Mouse (Mus musculus) kidney, embryonic 16.5 days (tissue): ENCODE measurements around the gene Slc9c1. TPM values are rescaled to one million over a fixed set of nuclear protein-coding genes. Genes with fewer than 3 reads are reported as not detected.

ENCODE experiments used
- ATAC-seq: fragments of 200-750 bp; cut with Nextera tagmentation; 2 replicates; pipeline ENCODE4 v1.8.0; 2017; ENCODE audit warnings: moderate TSS enrichment; ENCODE audit not compliant: low FRiP score, low TSS enrichment
- H3K27ac ChIP-seq: fragments of 300-500 bp; sonication (generic); 2 replicates; pipeline ENCODE4 v1.5.1; 2014; ENCODE audit warnings: low read length
- H3K27me3 ChIP-seq: fragments of 300-500 bp; sonication (generic); 2 replicates; pipeline ENCODE4 v1.6.1; 2014; ENCODE audit warnings: low read length, control low read depth, mixed read lengths; ENCODE audit not compliant: insufficient read depth
- H3K36me3 ChIP-seq: fragments of 300-500 bp; sonication (generic); 2 replicates; pipeline ENCODE4 v1.6.1; 2014; ENCODE audit warnings: low read length, control low read depth, mixed read lengths; ENCODE audit not compliant: insufficient read depth
- H3K4me1 ChIP-seq: fragments of 300-500 bp; sonication (generic); 2 replicates; pipeline ENCODE4 v1.6.1; 2014; ENCODE audit warnings: low read length, control low read depth, mixed read lengths; ENCODE audit not compliant: insufficient read depth
- H3K4me2 ChIP-seq: fragments of 300-500 bp; sonication (generic); replicated peaks from 2 replicates; pipeline ENCODE4 v1.6.1; 2014; ENCODE audit warnings: low read depth, low read length
- H3K4me3 ChIP-seq: fragments of 300-500 bp; sonication (generic); 2 replicates; pipeline ENCODE4 v1.5.1; 2014; ENCODE audit warnings: mild to moderate bottlenecking, low read length
- H3K9ac ChIP-seq: fragments of 300-500 bp; sonication (generic); replicated peaks from 2 replicates; pipeline ENCODE4 v1.6.1; 2014; ENCODE audit warnings: low read length
- H3K9me3 ChIP-seq: fragments of 300-500 bp; sonication (generic); 2 replicates; pipeline ENCODE4 v1.6.1; 2016; ENCODE audit warnings: low read length, control low read depth
- WGBS: fragments of 180-500 bp; shearing (Covaris S2); extraction: QIAGEN DNeasy Blood & Tissue Kit; methylation state at CpG from one replicate; pipeline ENCODE4 v1.1.7; 2014; 5-methylcytosine and 5-hydroxymethylcytosine counted together
- polyA plus RNA-seq: library from polyadenylated mRNA; unstranded; fragments of >200 nt; fragmentation: Nextera tagmentation; extraction: Ambion mirVana; gene quantifications from 2 replicates; pipeline ENCODE4 v1.2.1, GENCODE M21; 2015

The Slc9c1 gene
- polyA plus RNA-seq, 1 experiment from 2014 or later = not detected

DNA sequence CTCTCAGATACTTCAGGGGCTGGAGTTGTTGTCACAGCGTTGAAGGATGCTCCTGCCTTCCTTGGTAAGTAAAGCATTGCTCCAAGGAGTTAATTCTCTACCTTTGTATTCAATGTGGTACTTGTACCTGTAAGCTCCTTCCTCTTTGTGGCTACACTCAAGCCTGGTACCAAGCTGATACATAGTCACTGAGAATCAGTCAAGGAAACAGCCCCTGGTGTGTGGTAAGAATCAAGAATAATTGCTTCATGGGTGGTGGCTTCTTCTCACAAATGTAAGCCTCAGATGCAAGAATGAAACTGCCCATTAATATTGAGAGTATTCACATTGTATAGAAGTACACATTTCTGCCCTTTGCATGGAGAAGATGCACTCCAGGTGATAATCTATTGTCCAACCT is 80.8 kb downstream of the Slc9c1 start:
- Histone ChIP-seq H3K4me1 (no peaks in the 10 kb centered on the region), H3K4me2 (no peak overlapping the region), H3K27me3 (no peaks in the 10 kb centered on the region), H3K9ac (no peak overlapping the region), H3K36me3 (no peaks in the 10 kb centered on the region), H3K27ac (no peak overlapping the region), H3K9me3 (no peaks in the 10 kb centered on the region), H3K4me3 (no peak overlapping the region)
- 88% methylated on average over 1 of the region's 1 CpGs for WGBS
- no peak for ATAC-seq

DNA sequence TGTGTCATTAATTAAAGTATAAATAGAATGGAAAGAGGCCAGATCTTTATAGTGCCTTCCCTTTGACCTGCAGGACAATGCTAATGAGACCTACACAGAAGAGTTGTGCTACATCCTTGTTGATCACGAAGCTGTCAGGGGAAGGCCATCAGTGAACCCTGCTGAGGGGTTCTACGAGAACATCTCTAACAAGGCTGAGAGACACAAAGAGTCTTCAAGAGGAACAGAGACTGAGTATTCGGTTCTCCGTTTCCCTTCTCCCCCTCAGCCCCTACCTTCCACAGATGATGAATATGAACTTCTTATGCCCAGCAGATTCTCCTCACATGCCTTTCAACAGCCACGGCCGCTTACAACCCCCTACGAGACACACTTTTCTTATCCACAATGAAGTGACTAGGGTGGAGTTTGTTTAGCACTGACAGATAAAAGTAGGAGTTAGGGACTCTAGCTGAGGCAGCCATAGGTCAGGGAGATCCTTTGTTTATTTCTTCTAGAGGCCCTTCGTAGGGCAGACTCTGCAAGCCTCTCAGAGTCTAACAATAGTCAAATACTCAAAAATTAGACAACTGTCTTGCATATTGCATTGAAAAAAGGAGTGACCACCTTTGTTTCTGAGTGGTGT is 84.8 kb downstream of the Slc9c1 start:
- Histone ChIP-seq H3K27ac (no peak overlapping the region), H3K4me1 (no peaks in the 10 kb centered on the region), H3K36me3 (no peaks in the 10 kb centered on the region), H3K9me3 (no peaks in the 10 kb centered on the region), H3K9ac (no peak overlapping the region), H3K27me3 (no peaks in the 10 kb centered on the region), H3K4me3 (no peak overlapping the region), H3K4me2 (no peak overlapping the region)
- ATAC-seq = no peak
- 76% methylated on average over 8 of the region's 8 CpGs for WGBS

DNA sequence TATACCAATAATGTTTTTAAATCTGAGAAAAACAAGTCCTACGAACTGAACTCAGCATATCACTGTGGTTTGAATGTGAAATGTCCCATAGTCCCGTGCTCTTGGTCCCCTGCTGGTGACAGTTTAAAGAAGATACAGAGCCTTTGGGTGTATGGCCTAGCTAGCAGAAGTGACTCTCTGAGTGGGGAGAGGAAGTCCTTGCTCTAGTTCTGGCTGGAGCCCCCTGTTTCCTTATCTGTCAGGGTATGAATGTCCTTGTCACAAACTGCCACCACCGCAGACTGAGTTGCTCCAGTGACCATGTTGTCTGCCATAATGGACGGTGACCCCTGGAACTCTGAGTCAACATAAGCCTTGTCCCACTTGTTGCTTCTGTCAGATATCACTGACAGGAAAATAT is 88.1 kb downstream of the Slc9c1 start:
- Histone ChIP-seq H3K9ac (no peak overlapping the region), H3K27me3 (no peaks in the 10 kb centered on the region), H3K4me2 (no peak overlapping the region), H3K9me3 (no peaks in the 10 kb centered on the region), H3K27ac (no peak overlapping the region), H3K4me3 (no peak overlapping the region), H3K36me3 (no peaks in the 10 kb centered on the region), H3K4me1 (no peaks in the 10 kb centered on the region)
- 85% methylated on average over 4 of the region's 4 CpGs for WGBS
- no peak for ATAC-seq

DNA sequence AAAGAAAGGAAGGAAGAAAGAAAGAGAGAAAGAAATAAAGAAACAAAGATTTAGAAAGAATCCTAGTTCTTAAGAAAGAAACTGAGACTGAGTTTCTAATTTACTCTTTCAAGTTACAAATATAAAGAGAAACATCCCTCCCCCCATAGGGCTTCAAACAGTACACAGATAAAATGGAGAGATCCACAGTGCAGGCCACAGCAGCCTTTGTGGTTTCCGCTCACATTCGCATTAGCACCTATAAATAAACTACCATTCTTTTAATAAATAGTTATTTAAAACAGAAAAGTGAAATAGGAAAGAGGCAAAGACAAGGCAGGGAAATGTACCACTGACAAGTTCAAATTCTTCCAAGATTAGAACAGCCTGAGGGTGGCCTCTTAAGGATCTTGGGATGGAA is 89.7 kb downstream of the Slc9c1 start:
- H3K9ac ChIP-seq = no peak overlapping the region
- no peak overlapping the region for H3K27ac ChIP-seq
- no peaks in the 10 kb centered on the region for H3K36me3 ChIP-seq
- no peaks in the 10 kb centered on the region for H3K9me3 ChIP-seq
- no peaks in the 10 kb centered on the region for H3K27me3 ChIP-seq
- H3K4me2 ChIP-seq = no peak overlapping the region
- no peak for ATAC-seq
- H3K4me3 ChIP-seq = no peak overlapping the region
- WGBS = 75% methylated on average over 2 of the region's 2 CpGs
- H3K4me1 ChIP-seq = no peaks in the 10 kb centered on the region

DNA sequence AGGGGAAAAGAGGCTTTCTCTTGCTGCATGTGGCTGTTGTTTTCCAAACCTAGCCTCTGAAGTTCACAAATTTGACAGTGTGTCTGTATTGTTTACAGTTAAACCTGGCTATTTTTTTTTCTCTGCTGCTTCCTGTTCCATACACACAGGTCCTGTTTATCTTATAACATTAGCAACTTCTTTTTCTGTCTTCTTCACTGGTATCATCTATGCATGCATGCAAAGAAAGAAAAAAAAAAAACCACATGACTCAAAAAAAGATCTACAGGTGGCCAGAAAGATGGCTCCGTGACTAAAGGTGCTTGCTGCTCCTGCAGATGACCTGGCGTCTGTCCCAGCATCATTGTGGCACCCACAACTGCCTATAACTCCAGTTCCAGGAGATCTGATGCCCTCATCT is 90.2 kb downstream of the Slc9c1 start:
- no peak for ATAC-seq
- H3K4me1 ChIP-seq = no peaks in the 10 kb centered on the region
- H3K9ac ChIP-seq = no peak overlapping the region
- no peak overlapping the region for H3K4me3 ChIP-seq
- H3K27me3 ChIP-seq = no peaks in the 10 kb centered on the region
- no peaks in the 10 kb centered on the region for H3K36me3 ChIP-seq
- no peaks in the 10 kb centered on the region for H3K9me3 ChIP-seq
- WGBS = 93% methylated on average over 2 of the region's 2 CpGs
- H3K4me2 ChIP-seq = no peak overlapping the region
- H3K27ac ChIP-seq = no peak overlapping the region

DNA sequence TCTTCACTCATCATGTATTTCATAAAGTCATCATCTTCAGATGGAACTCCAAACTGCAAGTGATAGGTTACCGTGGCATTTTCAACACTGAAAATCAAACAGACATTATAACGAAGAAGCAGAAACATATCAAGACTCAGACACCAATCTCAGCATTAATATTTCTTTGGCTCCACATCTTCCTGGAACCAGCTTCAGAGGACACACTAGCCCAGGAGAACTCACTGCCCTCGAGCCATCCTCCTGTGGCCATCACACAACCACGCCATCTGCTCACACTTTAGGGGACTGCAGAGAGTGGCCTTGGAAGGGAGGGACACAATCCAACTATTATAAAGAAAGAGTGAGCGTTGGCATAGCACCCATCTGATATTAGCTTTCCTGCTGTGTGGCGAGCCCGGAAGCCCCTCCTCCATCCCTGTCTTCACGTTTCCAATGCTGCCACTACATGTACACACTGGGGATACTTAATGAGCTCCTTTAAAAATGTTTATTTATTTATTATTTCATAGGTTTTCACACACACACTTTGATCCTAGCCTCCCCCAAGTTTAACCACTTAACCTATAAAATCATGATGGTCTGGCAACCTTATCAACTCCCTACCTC is 94.5 kb downstream of the Slc9c1 start:
- WGBS = 76% methylated on average over 8 of the region's 8 CpGs
- no peak overlapping the region for H3K27ac ChIP-seq
- H3K36me3 ChIP-seq = no peaks in the 10 kb centered on the region
- ATAC-seq = no peak; the same call in 1 of the 2 replicates
- no peak overlapping the region for H3K4me3 ChIP-seq
- no peak overlapping the region for H3K4me2 ChIP-seq
- H3K9ac ChIP-seq = no peak overlapping the region
- no peaks in the 10 kb centered on the region for H3K4me1 ChIP-seq
- H3K27me3 ChIP-seq = no peaks in the 10 kb centered on the region
- H3K9me3 ChIP-seq = no peaks in the 10 kb centered on the region

DNA sequence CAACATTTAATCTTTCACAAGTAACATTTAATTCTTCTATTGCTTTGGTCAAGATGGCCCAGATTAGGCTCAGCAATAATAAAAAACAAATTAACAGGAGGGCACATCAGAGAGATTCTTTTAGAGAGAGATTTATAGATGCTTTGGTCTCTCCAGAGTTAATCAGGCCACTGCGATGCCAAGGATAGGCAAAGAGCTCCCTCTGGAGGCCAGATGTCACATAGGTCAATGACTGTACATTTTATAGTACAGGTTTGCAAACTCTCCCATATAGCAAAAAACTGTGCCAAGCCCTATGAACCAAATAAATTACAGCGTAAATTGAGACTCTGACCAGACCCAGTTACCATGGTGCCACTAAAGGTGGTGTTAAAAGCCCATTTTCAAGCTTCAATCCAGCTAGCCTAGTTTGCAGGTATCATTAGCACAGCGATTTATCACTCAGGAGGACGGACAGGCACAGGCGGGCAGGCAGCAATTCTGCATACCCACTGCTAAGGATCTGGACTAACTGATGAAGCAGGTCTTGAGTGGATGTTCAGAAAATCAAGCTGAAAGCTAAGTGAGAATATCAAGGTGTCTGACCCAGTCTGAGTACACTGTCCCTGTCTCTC is 95.3 kb downstream of the Slc9c1 start:
- no peak; the same call in 1 of the 2 replicates for ATAC-seq
- H3K36me3 ChIP-seq = no peaks in the 10 kb centered on the region
- H3K27me3 ChIP-seq = no peaks in the 10 kb centered on the region
- no peak overlapping the region for H3K4me3 ChIP-seq
- no peak overlapping the region for H3K9ac ChIP-seq
- H3K9me3 ChIP-seq = no peaks in the 10 kb centered on the region
- no peak overlapping the region for H3K27ac ChIP-seq
- WGBS = 54% methylated on average over 5 of the region's 5 CpGs
- H3K4me1 ChIP-seq = no peaks in the 10 kb centered on the region
- no peak overlapping the region for H3K4me2 ChIP-seq

DNA sequence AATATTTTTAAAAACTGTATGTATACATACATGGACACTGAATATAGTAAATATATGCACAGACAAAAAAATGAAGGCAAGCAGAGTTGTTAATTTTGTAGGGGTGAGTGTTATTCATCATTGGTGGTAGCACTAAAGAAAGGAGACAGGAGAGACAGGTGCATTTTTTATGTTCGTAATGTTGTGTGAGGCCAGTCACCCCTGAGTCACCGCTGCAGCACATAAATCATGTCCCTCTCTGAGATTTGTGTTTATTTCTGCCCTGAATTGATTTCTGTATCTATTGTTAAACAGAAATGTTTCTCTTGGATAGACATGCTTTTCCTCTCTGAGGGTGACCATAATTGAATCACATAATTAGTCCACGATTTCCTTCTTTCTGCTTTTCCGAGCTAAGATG is 97.3 kb downstream of the Slc9c1 start:
- H3K4me3 ChIP-seq = no peak overlapping the region
- no peak overlapping the region for H3K9ac ChIP-seq
- H3K27ac ChIP-seq = no peak overlapping the region
- 43% methylated on average over 4 of the region's 4 CpGs for WGBS
- no peaks in the 10 kb centered on the region for H3K4me1 ChIP-seq
- no peaks in the 10 kb centered on the region for H3K9me3 ChIP-seq
- no peak overlapping the region for H3K4me2 ChIP-seq
- ATAC-seq = no peak
- no peaks in the 10 kb centered on the region for H3K36me3 ChIP-seq
- H3K27me3 ChIP-seq = no peaks in the 10 kb centered on the region

DNA sequence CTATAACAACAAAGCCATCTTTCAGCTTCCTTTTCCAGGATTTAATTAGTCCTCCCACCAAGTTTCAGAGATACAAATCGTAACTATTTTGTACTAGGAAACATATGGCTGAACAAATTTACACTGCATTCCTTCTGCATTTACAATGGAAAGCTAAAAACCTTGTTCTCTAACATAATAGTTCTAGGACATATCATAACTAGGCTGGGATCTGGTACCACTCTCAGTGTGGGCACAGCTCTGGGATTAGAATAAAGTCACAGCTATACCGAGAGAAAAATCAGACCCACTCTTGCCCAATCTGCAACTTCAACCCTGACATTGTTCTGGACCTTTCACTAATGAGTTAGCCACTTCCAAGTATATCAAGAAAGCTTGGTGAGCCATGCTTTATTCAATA is 100.7 kb downstream of the Slc9c1 start:
- Histone ChIP-seq H3K9me3 (no peaks in the 10 kb centered on the region), H3K4me3 (no peak overlapping the region), H3K4me2 (no peak overlapping the region), H3K9ac (no peak overlapping the region), H3K27ac (no peak overlapping the region), H3K27me3 (no peaks in the 10 kb centered on the region), H3K36me3 (no peaks in the 10 kb centered on the region), H3K4me1 (no peaks in the 10 kb centered on the region)
- WGBS = 89% methylated on average over 2 of the region's 2 CpGs
- no peak for ATAC-seq

DNA sequence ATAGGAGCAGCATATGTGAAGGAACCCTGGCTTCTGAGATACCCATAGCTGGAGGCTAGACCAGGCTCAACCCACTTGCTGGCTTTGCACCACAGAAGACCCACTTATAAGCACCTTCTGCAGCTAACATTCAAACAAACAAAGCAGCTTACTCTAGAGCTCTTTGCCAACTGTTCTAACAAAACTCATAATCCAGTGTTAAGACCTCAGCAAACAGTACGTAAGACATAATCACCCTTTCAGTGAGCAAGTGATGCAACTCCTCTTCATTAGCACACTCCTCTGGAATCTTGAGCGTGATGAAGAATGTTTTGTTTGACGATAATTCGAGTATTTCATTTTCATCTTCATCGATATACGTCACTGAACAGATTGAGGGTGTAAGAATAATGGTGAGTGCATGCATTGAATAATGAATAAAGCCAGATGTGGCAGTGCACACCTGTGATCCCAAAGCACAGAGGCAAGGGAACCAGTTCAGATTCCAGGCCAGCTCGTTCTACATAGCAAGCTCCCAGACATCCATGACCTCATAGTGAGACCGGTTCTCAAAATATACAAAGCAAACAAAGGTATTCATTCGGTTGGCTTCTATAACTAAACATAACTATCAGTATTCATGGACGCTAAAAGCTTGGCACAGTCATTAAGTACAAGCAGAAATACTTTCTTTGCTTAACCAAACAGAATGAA is 105.1 kb downstream of the Slc9c1 start:
- Histone ChIP-seq H3K27ac (no peak overlapping the region), H3K4me2 (no peak overlapping the region), H3K9ac (no peak overlapping the region), H3K4me3 (no peak overlapping the region), H3K9me3 (no peaks in the 10 kb centered on the region), H3K27me3 (no peaks in the 10 kb centered on the region), H3K4me1 (no peaks in the 10 kb centered on the region), H3K36me3 (no peaks in the 10 kb centered on the region)
- 80% methylated on average over 10 of the region's 10 CpGs for WGBS
- ATAC-seq = no peak
